Mouse (Mus musculus) liver, adult 2 months (tissue): ENCODE data around the gene Ckb.

Experiments used
- CTCF ChIP-seq: fragments of 200-500 bp; IDR thresholded peaks from 2 replicates; pipeline ENCODE4 v1.5.1; 2011; ENCODE audit warnings: low read depth, low read length, control low read depth
- POLR2A ChIP-seq: fragments of 200-500 bp; IDR thresholded peaks from 2 replicates; pipeline ENCODE4 v1.6.1; 2011; ENCODE audit warnings: low read length, control low read depth; ENCODE audit not compliant: insufficient read depth; ENCODE audit errors: extremely low read depth

DNA sequence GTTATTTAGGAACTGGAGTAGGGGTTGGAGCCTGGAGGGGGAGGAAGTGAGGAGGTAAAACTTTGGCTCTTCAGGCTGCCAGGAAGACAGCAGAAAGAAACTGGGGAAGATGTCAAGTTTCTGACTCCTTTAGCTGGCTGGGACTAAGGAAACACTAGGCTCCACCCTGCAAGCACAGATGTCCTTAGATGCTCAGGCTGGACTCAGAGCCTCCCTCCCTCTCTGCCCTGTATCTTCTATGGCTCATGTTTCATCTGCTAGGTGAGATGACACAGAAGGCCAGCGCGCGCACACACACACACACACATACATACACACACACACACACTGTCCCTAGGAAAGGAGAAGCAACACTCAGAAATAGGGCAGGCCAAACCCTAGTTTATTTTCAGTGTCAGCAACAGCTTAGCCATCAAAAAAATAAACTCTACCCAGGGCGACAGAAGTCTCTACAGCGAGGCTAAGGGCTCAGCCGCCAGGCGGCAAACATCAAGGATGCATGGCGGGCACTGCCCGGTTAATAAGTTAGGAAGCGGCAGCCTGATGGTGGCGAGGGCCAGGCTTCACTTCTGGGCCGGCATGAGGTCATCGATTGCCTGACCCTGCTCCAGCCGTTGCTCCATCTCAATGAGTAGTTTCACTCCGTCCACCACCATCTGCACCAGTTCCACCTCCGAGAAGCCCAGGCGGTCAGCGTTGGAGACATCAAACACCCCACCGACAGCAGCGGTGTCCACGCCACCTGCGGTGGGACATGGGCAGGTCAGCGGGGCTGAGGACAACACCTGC lies 2.9 kb downstream of the Ckb start:
- no peak for TF ChIP-seq POLR2A
- TF ChIP-seq CTCF = peak; percentile 39
